Mouse (Mus musculus) cortical plate, adult 2 months (tissue): ENCODE measurements around the gene Slc22a20. TPM values are rescaled to one million over a fixed set of nuclear protein-coding genes. Genes with fewer than 3 reads are reported as not detected.

Experiments used
- H3K27ac ChIP-seq: fragments of 200-500 bp; 2 replicates; pipeline ENCODE4 v1.5.1; 2012; ENCODE audit warnings: low read length, control low read depth, inconsistent platforms; ENCODE audit not compliant: insufficient read depth
- H3K4me1 ChIP-seq: fragments of 200-500 bp; 2 replicates; pipeline ENCODE4 v1.6.1; 2011; ENCODE audit warnings: low read length; ENCODE audit not compliant: control insufficient read depth, insufficient read depth
- H3K4me3 ChIP-seq: fragments of 200-500 bp; 2 replicates; pipeline ENCODE4 v1.5.1; 2011; ENCODE audit warnings: mild to moderate bottlenecking, low read length, control low read depth; ENCODE audit not compliant: insufficient read depth
- CTCF ChIP-seq: fragments of 200-500 bp; IDR thresholded peaks from 2 replicates; pipeline ENCODE4 v1.5.1; 2011; ENCODE audit warnings: mild to moderate bottlenecking, control low read depth, low read length; ENCODE audit not compliant: insufficient read depth; ENCODE audit errors: extremely low read depth
- POLR2A ChIP-seq: fragments of 200-500 bp; IDR thresholded peaks from 2 replicates; pipeline ENCODE4 v1.6.1; 2011; ENCODE audit warnings: mild to moderate bottlenecking, low read length, control low read depth; ENCODE audit not compliant: insufficient read depth; ENCODE audit errors: extremely low read depth
- polyA plus RNA-seq: library from polyadenylated mRNA; depleted of rRNA; stranded (reverse); fragments of >200 nt; gene quantifications from 2 replicates; pipeline ENCODE4 v1.2.3, GENCODE M21; 2012

Gene Slc22a20
- polyA plus RNA-seq, 1 experiment = not detected

GRCm38 (mm10) chr19:5942581-5942980 lies 43.4 kb downstream of the Slc22a20 start:
- Histone ChIP-seq H3K4me3 (no peak overlapping the region), H3K27ac (no peak overlapping the region), H3K4me1 (0 out of 2 replicates have a peak, but pooled peaks cover 2% of the 10 kb centered on the region)
- TF ChIP-seq CTCF = no peak
- TF ChIP-seq POLR2A = no peak

GRCm38 (mm10) chr19:5940656-5941055 lies 45.3 kb downstream of the Slc22a20 start:
- H3K27ac ChIP-seq = no peak overlapping the region
- TF ChIP-seq CTCF = no peak
- no peak for TF ChIP-seq POLR2A
- no peak overlapping the region for H3K4me3 ChIP-seq
- H3K4me1 ChIP-seq = 0 out of 2 replicates have a peak, but pooled peaks cover 2% of the 10 kb centered on the region

GRCm38 (mm10) chr19:5940173-5940572 lies 45.8 kb downstream of the Slc22a20 start:
- no peak for TF ChIP-seq POLR2A
- TF ChIP-seq CTCF = no peak
- H3K4me1 ChIP-seq = 0 out of 2 replicates have a peak, but pooled peaks cover 2% of the 10 kb centered on the region
- no peak overlapping the region for H3K4me3 ChIP-seq
- H3K27ac ChIP-seq = no peak overlapping the region

GRCm38 (mm10) chr19:5939715-5940114 lies 46.2 kb downstream of the Slc22a20 start:
- H3K4me1 ChIP-seq = 0 out of 2 replicates have a peak, but pooled peaks cover 2% of the 10 kb centered on the region
- no peak overlapping the region for H3K4me3 ChIP-seq
- TF ChIP-seq CTCF (no peak), POLR2A (no peak)
- H3K27ac ChIP-seq = no peak overlapping the region

- TF ChIP-seq CTCF (no peak), POLR2A (no peak)
- Histone ChIP-seq H3K4me1 (0 out of 2 replicates have a peak, but pooled peaks cover 2% of the 10 kb centered on the region), H3K4me3 (no peak overlapping the region), H3K27ac (no peak overlapping the region)
Measured at GRCm38 (mm10) chr19:5938516-5938915, 47.4 kb downstream of the Slc22a20 start.

- Histone ChIP-seq H3K4me3 (no peak overlapping the region), H3K27ac (no peak overlapping the region)
- TF ChIP-seq CTCF (no peak), POLR2A (no peak)
Measured at GRCm38 (mm10) chr19:5937836-5938406, 48.0 kb downstream of the Slc22a20 start.

GRCm38 (mm10) chr19:5937095-5937835 lies 48.7 kb downstream of the Slc22a20 start:
- no peak overlapping the region for H3K27ac ChIP-seq
- H3K4me3 ChIP-seq = no peak overlapping the region
- TF ChIP-seq CTCF (no peak), POLR2A (no peak)
- H3K4me1 ChIP-seq = 0 out of 2 replicates have a peak, but pooled peaks cover 2% of the 10 kb centered on the region

More at GRCm38 (mm10) chr19:5937836-5938406, 48.0 kb downstream of the Slc22a20 start:
- 0 out of 2 replicates have a peak, but pooled peaks cover 2% of the 10 kb centered on the region for H3K4me1 ChIP-seq

- no peak for TF ChIP-seq POLR2A
- no peak for TF ChIP-seq CTCF
- Histone ChIP-seq H3K4me3 (no peak overlapping the region), H3K4me1 (0 out of 2 replicates have a peak, but pooled peaks cover 2% of the 10 kb centered on the region), H3K27ac (no peak overlapping the region)
Measured at GRCm38 (mm10) chr19:5935691-5936090, 50.3 kb downstream of the Slc22a20 start.

GRCm38 (mm10) chr19:5935266-5935665 lies 50.7 kb downstream of the Slc22a20 start:
- no peak overlapping the region for H3K4me3 ChIP-seq
- 0 out of 2 replicates have a peak, but pooled peaks cover 2% of the 10 kb centered on the region for H3K4me1 ChIP-seq
- TF ChIP-seq POLR2A (no peak), CTCF (no peak)
- H3K27ac ChIP-seq = no peak overlapping the region
